Mouse (Mus musculus) macrophage (primary cell): Measurements from ENCODE around the gene Pde4d. TPM values are rescaled to one million over a fixed set of nuclear protein-coding genes. Genes with fewer than 3 reads are reported as not detected.

Experiments
- H3K27ac ChIP-seq: fragments of 350-480 bp; formaldehyde crosslinking; 2 replicates; pipeline ENCODE4 v1.9.0; 2021
- H3K36me3 ChIP-seq: fragments of 350-480 bp; formaldehyde crosslinking; 2 replicates; pipeline ENCODE4 v1.9.0; 2021; ENCODE audit errors: inconsistent target
- H3K4me3 ChIP-seq: fragments of 350-480 bp; formaldehyde crosslinking; 2 replicates; pipeline ENCODE4 v1.9.0; 2021; ENCODE audit errors: inconsistent target
- H3K79me2 ChIP-seq: fragments of 350-480 bp; formaldehyde crosslinking; 2 replicates; pipeline ENCODE4 v1.9.0; 2021; ENCODE audit errors: inconsistent target
- WGBS: methylation state at CpG from one replicate; pipeline ENCODE4 v1.1.7; 2026; ENCODE audit warnings: inconsistent platforms; ENCODE audit not compliant: missing documents; 5-methylcytosine and 5-hydroxymethylcytosine counted together
- polyA plus RNA-seq: library from polyadenylated mRNA; stranded (reverse); fragments of 250-400 nt; gene quantifications from 3 replicates; pipeline ENCODE4 v1.2.4, GENCODE M21; 2018; ENCODE audit warnings: inconsistent platforms

The Pde4d gene
- polyA plus RNA-seq, 1 experiment from 2014 or later = 0.82 TPM

DNA sequence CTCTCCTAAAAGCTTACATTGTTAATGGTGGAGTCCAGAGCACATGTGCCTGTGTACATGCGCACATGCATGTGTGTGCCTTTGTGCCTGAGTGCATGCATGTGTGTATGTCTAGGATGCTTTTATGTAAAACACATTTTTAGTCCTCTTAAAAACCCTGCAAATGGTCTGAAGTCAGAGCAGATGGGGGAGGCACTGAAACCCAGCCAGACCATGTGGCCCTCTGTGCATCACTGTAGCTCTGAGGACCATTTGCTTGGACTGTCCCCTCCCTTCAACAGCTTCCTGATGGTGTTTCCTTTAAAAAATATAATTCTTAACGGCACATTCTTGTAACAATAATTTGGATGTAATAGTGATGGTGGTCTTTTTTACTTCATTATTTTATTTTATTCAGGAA, 1177.5 kb downstream of the Pde4d start:
- WGBS = 61% methylated on average over 2 of the region's 2 CpGs
- no peaks in the 10 kb centered on the region for H3K79me2 ChIP-seq
- no peak overlapping the region for H3K27ac ChIP-seq
- H3K4me3 ChIP-seq = no peak overlapping the region
- H3K36me3 ChIP-seq = no peaks in the 10 kb centered on the region

DNA sequence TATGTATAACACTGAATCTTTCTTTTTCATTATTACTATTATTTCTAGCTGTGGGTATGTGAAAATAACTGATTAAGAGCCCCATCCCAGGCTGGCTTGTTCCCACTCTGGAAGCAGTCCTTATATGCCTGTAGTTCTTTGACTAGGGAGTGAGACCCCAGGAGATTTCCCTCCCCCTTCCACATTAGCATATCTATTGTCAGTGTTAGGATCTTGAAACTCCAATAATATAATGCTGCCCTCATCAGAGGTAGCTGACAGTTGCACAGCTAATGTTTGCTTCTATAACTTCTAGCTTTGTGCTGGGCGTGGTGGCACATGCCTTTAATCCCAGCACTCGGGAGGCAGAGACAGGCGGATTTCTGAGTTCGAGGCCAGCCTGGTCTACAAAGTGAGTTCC, 1178.9 kb downstream of the Pde4d start:
- Histone ChIP-seq H3K36me3 (no peaks in the 10 kb centered on the region), H3K27ac (no peak overlapping the region), H3K4me3 (no peak overlapping the region), H3K79me2 (no peaks in the 10 kb centered on the region)
- WGBS = 89% methylated on average over 4 of the region's 4 CpGs

DNA sequence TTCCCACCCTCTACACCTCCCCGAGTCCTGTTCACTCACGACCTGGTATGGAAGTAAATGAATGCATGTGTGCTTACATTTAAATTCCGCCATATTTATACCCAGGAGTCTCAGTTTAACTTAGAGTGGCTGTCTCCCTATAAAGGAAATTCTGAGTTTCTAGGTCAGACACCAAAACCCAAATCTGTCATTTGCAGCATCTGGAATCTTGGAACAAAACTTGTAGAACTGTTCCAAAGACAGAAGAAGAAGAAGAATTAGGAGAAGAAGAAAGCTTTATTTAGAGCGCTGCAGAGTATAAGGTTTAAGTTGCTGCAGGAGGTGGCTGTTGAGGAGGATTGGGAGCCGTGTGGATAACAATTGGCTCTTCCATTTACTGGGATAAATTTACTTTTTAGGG, 1179.5 kb downstream of the Pde4d start:
- Histone ChIP-seq H3K36me3 (no peaks in the 10 kb centered on the region), H3K79me2 (no peaks in the 10 kb centered on the region), H3K4me3 (no peak overlapping the region), H3K27ac (no peak overlapping the region)
- 80% methylated on average over 5 of the region's 5 CpGs for WGBS

DNA sequence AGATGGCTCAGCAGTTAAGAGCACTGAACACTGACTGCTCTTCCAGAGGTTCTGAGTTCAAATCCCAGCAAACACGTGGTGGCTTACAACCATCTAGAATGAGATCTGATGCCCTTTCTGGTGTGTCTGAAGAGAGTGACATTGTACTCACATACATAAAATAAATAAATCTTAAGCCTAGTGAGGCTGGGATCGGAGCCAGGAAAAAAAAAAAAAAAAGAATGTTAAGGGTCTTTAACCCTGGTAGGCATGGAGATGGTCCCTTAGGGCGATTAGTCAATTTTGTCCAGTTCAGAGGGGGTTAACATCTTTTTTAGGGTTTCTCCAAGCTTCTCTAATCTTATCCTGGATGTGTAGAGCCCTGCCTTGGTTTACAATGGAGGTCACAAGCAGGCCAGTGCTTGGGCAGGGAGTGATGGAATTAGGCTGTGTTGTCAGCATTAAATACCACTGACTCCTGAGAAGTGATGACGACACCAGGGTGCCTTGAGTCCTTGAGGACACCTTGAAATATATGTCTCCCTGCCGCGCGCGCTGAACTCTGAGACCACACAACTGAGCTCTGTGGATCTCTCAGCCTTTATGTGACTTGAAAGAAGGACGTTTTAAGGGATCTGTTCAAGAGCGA, 1181.8 kb downstream of the Pde4d start:
- H3K36me3 ChIP-seq = no peaks in the 10 kb centered on the region
- H3K79me2 ChIP-seq = no peaks in the 10 kb centered on the region
- 94% methylated on average over 10 of the region's 10 CpGs for WGBS
- no peak overlapping the region for H3K4me3 ChIP-seq
- no peak overlapping the region for H3K27ac ChIP-seq

DNA sequence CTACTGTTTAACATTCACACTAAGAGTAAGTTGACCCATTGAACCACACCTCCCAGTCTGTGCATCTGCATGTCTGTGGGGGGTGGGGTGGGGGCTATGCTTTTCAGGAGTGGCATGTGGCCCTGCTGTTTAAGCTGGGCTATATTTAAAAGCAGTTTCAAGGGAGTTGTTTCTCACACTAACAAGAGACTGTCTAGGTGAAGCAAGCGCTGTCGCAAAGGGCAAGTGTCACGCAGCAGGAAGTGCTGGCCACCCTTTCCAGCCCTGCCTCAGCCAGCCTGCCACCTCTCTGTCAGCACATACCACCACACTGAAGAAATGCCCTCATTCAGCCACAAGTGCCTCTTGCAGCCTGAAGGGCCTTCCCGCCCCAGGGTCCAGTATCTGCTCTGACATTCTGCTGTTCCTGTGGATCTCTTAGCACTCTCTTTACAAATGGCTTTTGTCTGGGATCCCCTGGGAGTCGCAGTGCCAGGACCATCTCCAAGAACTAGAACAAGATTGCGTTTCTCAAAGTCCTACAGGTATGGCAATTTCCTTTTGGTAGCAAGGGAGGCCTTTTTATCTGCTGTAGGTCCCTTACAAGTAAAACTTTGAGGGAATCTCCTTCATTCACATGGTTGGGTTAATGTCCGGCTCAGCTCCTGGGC, 1182.8 kb downstream of the Pde4d start:
- H3K4me3 ChIP-seq = no peak overlapping the region
- no peak overlapping the region for H3K27ac ChIP-seq
- WGBS = 25% methylated on average over 7 of the region's 7 CpGs
- no peaks in the 10 kb centered on the region for H3K79me2 ChIP-seq
- H3K36me3 ChIP-seq = no peaks in the 10 kb centered on the region

DNA sequence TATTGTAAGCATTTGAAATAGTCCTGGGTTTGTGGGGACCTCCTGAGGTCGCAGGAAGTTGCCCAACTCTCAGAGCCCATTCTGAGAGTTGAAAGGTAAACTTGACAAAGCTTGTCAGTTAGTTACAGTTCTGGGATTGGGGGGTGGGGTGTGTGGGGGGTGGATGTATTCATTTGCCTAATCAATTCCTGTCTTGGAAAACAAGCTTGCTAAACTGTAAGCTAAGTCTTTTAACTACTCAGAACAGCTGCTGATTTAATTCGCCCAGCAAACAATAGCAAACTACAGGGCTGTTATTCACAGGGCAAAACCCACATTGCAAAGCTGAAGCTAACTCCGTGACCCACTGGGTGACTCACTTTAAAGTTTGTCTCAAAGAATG, 1183.3 kb downstream of the Pde4d start:
- H3K27ac ChIP-seq = no peak overlapping the region
- H3K36me3 ChIP-seq = no peaks in the 10 kb centered on the region
- H3K4me3 ChIP-seq = no peak overlapping the region
- 44% methylated on average over 3 of the region's 3 CpGs for WGBS
- no peaks in the 10 kb centered on the region for H3K79me2 ChIP-seq

DNA sequence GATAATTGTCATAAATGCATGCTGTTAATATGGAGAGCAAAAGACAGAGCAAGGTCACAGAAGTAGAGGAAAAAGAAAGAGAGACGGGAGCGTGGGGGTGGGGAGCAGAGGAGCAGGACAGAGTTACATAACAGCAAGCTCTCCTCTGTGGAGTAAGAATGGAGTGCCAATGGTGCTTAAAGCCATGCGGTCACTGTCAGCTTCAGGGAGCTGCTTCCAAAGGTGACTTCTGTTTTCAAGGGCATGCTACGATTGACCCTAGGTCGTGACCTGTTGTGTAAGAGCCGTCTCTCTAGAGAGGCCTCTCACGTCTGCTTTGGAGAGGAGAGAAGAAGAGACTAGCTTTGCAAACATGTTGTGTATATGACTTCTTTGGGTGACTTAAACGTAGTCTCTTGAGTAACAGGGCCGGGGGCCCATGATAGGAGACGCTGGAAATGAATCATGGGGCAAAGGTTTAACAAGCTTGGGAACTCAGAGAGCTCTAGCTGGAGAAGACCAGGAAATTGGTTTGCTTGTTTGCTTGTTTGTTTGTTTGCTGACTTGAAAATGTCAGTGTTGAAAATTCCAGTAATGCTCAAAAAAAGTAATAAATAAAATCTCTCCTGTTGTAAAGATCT, 1186.3 kb downstream of the Pde4d start:
- Histone ChIP-seq H3K36me3 (no peaks in the 10 kb centered on the region), H3K27ac (no peak overlapping the region), H3K79me2 (no peaks in the 10 kb centered on the region), H3K4me3 (no peak overlapping the region)
- 48% methylated on average over 10 of the region's 10 CpGs for WGBS

DNA sequence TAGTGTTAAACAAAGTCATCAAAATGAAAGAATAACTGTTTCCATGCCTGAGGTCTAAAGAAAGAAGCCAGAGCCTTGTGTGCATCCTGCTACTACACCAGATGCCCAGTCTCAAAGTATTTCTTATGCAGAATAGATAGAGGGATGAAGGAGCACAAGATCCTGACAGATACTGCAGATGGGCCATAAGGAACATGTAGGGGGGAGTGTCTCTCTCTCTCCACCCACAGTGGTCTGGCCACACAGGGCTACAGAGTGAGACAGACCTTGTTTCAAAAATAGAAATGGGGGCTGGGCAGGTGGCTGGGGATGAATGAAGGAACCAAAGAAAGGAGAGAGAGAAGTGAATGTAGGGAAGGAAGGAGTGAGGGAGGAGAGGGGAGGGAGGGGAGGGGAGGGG, 1188.5 kb downstream of the Pde4d start:
- H3K79me2 ChIP-seq = no peaks in the 10 kb centered on the region
- no peaks in the 10 kb centered on the region for H3K36me3 ChIP-seq
- H3K4me3 ChIP-seq = no peak overlapping the region
- no peak overlapping the region for H3K27ac ChIP-seq

DNA sequence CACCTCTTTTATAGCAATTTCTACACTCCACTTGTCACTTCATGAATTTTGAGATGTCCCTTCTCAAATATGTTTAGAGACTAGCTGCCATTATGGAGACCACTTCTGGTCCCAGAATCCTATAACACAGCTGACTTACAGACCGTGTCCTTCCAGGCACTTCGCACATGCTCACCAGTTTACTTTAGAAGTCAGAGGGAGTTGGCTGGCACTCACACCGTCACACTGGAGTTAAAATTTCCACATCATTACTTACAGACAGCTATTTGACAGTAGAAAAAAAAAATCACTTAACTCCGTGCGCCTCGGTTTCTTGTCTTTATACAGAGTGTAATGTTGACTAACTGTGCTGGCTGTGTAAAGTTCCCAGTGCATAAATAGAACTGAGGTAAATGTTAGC, 1189.5 kb downstream of the Pde4d start:
- H3K36me3 ChIP-seq = no peaks in the 10 kb centered on the region
- no peak overlapping the region for H3K27ac ChIP-seq
- no peak overlapping the region for H3K4me3 ChIP-seq
- no peaks in the 10 kb centered on the region for H3K79me2 ChIP-seq
- WGBS = 89% methylated on average over 6 of the region's 6 CpGs

DNA sequence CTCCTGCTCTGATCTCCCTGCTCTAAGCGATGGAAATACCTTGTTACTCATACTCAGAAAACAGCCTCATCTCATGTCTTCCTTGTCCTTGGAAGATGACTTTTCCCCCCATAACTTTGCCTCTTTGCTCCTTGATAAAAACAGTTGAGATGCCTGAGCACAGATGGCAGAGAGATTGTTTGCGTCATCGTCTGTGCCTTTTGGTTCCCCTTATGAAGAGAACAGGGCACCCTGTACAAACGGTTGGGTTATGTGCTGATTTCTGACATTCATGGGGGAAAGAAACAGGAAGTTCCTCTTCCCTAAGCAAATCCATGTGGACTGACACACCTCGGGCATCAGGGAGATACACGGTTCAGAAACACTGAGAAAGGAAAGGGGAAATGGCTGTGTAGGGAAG, 1191.8 kb downstream of the Pde4d start:
- H3K36me3 ChIP-seq = no peaks in the 10 kb centered on the region
- 20% methylated on average over 6 of the region's 6 CpGs for WGBS
- no peak overlapping the region for H3K27ac ChIP-seq
- no peak overlapping the region for H3K4me3 ChIP-seq
- no peaks in the 10 kb centered on the region for H3K79me2 ChIP-seq

DNA sequence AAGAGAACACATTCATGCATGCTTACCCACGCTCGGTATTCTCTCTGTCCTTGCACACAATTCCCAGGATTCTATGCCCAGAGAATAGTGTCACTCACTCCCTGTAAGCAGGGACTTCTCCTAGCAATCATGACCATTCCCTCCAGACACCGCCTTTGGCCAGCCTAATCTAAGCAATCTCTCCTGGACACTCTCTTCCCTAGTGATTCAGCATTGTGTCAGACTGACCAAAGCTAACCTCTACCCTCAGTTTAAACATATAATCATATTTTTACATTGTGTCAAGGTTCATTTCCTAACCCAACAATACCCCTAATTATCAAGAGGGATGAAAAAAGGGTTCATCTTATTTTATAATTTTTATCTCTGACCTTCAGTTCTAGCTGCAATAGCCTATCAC, 1193.7 kb downstream of the Pde4d start:
- no peaks in the 10 kb centered on the region for H3K36me3 ChIP-seq
- H3K4me3 ChIP-seq = no peak overlapping the region
- H3K27ac ChIP-seq = no peak overlapping the region
- WGBS = 100% methylated on average over 3 of the region's 3 CpGs
- no peaks in the 10 kb centered on the region for H3K79me2 ChIP-seq

DNA sequence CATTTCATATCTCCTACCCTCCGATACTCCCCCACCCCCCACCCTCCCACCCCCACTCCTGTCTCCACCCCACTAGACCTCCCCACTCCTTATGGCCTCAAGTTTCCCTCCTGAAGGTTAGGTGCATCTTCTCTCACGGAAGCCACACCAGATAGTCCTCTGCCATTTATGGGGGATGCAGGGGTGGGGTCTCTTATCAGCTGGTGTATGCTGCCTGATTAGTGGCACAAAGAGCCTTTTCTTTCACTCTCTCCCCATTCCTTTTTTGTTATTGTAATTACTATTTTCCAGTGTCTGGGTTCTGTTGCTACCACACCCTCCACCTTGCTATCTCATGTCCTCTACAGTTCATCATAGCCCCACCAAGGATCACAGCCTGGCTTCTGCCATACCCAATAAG, 1194.3 kb downstream of the Pde4d start:
- WGBS = 100% methylated on average over 1 of the region's 2 CpGs
- H3K27ac ChIP-seq = no peak overlapping the region
- H3K4me3 ChIP-seq = no peak overlapping the region
- H3K36me3 ChIP-seq = no peaks in the 10 kb centered on the region
- no peaks in the 10 kb centered on the region for H3K79me2 ChIP-seq

DNA sequence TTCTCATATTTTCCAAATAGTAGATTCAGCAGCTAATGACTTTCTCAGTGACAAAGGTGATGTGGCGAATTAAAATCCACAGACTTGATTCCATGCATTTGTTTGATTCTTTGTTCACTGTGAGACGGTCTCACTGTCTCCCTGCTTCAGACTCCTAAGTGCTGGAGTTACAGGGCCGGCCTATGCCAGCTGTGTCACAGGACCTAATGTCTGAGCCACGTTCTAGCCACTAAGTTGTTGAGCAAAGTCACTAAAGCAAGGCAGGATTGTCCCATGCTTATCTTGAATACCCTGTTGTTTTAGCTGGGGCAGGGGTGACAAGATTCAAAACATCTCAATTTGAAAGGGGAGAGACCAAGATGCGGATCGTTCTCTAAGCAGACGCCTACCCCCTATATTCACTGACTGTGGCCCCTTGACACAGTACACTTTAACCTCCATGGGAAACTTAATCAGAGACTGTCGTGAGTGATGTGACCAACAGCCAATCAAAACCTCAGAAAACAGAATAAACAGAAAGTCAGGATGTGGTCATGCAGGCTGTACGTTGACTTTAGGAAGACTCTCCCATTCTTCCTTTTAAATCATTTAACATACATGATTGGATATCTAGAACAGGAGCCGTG, 1195.6 kb downstream of the Pde4d start:
- no peak overlapping the region for H3K27ac ChIP-seq
- WGBS = 68% methylated on average over 9 of the region's 10 CpGs
- H3K36me3 ChIP-seq = no peaks in the 10 kb centered on the region
- H3K79me2 ChIP-seq = no peaks in the 10 kb centered on the region
- no peak overlapping the region for H3K4me3 ChIP-seq

DNA sequence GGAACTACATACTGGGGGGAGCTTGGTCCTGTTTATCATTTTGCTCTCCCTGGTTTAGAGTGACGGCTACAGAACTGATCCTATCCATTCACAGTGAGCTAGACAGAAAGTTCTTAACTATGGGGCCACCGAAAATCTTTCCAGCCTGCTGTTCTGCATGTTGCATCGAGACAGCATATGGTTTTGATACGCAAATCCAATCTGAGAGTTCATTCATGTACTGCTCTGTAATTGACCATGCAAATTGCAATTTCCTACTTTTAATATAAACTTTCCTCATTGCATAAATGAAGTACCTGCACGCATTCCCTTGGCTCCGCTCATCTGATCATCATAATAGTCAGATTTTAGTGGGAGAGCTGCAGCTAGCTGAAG, 1196.1 kb downstream of the Pde4d start:
- 83% methylated on average over 6 of the region's 6 CpGs for WGBS
- H3K79me2 ChIP-seq = no peaks in the 10 kb centered on the region
- no peaks in the 10 kb centered on the region for H3K36me3 ChIP-seq
- no peak overlapping the region for H3K4me3 ChIP-seq
- no peak overlapping the region for H3K27ac ChIP-seq

DNA sequence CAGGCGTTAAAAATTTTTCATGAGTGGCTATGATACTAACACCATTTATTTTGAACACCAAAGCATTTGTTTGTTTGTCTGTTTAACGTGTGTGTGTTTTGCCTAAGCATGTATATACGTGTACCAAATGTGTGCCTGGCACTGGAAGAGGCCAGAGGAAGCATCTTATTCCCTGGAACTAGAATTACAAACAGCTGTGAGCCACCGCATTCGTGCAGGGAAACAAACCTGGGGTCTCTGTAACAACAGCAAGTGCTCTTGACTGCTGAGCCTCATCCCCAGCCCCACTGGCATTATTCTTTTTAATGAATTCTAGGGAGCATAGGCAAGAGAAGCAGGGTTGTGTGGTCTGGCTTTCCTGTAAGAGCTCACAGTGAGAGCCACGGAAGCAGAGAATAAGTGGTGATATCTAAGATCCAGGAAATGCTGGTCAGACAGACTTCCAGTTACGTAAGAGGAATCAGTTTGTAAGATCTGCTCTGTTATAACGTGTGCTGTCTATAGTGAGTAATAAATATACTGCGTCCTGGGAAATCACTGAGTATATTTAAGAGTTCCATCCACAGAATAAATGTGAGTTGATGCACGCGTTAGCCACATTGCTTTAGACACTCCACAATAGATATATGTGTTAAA, 1197.0 kb downstream of the Pde4d start:
- no peak overlapping the region for H3K27ac ChIP-seq
- no peaks in the 10 kb centered on the region for H3K36me3 ChIP-seq
- no peak overlapping the region for H3K4me3 ChIP-seq
- WGBS = 19% methylated on average over 11 of the region's 11 CpGs
- H3K79me2 ChIP-seq = no peaks in the 10 kb centered on the region
